Mouse (Mus musculus) CD4-positive helper T cell, adult 2 months (primary cell): ENCODE data around the gene Minar1.

ENCODE experiments used
- DNase-seq: peaks from one replicate; pipeline ENCODE4 v3.0.0-alpha.2; 2012; ENCODE audit warnings: low read depth, missing footprints, low spot score

Minar1 gene

DNA sequence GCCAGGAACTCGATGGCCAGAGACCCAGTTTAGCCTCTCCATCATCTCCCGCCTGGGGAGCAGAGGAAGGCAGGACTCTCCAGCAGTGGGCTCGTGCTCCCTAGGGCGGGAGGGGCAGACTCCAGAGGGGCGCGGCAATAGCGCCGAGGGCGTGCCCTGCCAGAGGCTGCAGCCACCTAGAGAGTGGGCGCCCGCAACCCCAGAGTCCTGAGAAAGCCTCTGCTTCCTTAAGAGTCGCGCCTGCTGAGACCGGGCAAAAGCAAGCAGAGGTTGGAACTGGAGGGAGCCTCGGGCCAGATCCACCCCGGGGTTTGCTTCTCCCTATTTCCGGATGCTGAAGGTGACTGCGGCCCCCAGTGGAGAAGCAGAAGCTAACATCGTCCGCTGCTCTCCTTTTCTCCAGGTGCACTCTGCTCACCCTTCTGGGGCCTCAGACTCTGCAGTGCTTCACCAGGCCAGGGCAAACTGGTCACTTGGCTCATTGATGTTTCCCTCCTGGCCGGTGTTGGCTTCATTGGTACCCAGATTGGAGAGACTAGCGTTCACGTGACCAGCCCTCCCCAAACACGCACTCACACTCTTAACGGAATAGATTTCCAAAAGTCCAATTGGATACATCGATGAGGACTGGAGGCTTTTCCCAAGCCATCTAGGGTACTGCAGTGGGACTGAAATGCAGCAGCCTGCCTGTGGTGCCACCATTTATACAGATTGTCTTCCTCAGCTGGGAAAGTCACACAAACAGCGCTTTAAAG, at the start of gene Minar1:
Gene Minar1, minus strand, starts transcription at position 120 of the 755 bp plus-strand sequence.
- no peak for DNase-seq

DNA sequence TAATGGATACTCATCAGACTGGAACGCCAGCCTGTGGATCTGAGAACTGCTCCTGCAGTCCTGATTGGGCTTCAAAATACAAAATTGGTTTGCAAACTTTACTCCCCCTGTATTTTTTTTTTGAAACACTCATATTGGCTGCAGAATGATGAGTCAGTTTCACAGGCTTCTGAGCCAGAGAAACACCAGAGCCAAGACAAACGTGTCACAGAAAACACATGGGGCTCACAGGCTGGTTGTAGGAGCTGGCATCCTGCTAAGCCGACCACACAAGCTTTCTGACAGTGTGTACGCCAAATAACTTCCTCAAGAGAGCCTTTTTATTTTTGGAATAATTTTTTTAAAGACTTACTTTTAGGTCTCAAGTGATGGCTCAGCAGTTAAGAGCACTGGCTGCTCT, 47.0 kb upstream of the Minar1 start:
- no peak for DNase-seq

DNA sequence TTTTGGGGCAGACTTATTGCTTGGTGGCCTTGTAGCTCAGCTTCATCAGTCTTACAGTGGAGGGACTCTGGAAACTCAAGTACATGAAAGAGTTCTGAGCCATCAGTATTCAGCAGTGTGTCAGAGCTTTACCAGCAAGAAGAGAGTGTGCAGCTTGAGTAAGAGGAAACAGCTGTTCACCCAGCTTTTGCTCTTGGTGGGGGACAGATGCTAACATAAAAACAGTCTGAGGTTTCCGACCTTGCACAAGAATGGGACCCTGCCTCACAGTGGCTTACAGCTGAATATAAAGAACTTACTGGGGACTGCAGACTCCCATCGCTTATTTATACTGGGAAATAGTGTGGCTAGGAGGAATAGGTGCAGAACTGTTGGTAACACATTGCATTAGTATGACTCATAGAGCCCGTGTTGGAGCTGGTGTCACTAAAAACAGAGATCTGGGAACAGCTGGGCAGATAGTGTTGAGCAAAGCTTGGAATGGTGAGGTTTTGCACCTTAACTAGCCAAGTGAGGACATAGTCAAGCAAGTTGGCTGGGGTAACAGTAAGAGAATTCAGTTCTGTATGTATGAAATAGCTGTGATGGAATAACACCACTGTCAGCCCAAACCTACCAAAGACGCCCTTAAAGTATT, 44.5 kb upstream of the Minar1 start:
- DNase-seq, result no peak

DNA sequence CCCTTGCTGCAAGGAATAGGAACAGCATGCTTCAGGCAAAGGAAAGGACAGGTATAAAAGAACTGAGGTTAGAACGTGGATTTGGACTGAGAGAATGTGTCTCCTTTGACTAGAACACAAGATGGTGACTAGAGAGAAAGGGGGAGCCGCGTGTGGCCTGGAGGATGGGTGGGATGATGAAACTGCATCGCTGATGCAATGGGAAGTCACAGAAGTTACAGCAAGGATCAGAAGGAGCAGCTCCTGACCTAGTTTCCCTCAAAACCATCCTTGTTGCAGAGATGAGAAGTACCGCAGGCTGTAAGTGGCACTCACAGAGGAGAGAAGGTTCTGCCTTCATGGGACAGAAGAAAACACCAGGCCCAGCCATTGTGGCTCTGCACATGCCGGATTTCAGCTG, 28.0 kb upstream of the Minar1 start:
- no peak for DNase-seq

DNA sequence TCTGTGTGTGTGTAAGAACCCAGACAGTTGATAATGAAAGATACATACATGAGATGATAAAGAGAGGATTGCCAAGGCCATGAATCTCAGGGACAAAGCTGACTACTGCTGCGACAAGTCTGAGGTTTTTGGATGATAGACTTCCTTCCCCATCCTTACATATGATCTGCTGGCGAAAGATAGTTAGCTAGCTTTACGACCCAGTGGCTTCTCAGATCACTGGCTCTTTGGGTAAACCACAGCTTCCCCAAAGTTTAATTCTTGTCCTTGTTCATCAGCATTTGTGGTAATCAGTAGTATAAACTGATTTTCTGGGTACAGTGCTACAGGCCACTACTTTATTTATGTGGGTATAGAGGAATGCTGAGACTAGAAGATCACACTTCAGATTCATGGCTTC, 14.5 kb upstream of the Minar1 start:
- DNase-seq, result no peak

DNA sequence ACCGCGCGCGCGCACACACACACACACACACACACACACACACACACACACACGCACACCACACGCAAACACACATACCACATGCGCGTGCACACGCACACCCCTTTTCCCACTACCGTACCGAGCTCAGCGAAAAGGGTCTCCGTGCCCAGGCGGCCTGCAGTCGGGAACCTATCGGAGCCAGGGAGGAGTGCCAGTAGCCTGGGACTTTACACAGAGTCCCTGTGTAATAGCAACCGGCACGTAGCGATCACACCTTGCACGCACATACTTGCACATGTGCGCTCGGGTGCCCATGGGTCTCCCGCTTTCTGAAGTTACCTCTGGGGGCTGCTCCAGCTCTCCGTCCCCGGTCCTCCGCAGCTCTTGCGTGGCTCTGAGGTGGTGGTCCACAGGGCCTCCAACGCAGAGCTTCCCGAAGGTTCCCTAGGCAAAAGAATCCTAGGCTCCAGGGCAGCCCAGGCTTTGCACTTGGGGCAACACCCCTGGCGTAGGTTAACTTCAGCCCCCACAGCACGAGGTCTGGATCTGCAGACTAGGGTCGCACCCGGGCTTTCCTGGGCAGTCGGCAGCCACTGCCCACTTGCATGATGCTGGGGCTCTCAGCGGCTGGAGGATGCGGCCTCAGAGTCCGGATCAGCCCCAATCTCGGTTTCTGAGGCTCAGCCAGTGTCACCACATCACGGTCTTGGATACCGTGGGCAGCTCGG, 474 bp downstream of the Minar1 start:
- no peak for DNase-seq

DNA sequence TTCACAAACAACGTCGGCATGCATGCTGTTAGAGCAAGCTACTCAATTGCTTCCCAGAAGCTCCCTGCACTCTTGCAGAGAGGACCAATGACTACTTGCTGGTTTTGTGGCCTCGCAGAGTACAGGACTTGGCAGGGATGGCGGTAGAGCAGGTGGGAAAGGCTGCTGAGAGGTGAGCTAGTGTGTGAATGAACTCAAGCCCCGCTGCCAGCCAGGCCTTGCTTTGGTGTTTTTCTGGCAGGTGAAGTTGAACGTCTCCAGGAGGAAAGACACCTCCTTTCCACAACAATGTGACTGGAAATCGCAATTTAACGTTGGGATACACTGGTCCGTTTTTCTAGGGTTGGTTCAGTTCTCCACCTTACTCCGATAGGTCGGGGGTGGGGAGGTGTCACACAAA, 1.2 kb downstream of the Minar1 start:
- no peak for DNase-seq

DNA sequence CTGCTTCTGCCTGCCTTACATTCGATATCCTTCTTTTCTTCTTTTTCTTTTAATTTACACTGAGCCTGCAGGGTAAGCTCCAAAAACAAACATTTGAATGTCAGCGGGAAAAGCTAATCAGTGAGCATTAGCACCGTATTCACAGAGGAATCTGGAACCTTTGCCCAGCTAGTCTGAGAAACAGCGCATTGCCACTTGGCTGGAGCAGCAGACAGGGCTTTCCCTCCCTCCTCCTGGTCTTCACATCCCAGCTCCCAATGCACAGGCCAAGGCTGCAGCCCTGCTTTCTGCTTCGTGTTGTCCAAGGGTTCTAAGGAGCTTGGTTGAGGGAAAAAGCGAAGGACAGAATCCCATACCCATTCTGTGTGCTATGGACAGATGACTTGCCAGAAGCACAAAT, 2.6 kb downstream of the Minar1 start:
- no peak for DNase-seq

DNA sequence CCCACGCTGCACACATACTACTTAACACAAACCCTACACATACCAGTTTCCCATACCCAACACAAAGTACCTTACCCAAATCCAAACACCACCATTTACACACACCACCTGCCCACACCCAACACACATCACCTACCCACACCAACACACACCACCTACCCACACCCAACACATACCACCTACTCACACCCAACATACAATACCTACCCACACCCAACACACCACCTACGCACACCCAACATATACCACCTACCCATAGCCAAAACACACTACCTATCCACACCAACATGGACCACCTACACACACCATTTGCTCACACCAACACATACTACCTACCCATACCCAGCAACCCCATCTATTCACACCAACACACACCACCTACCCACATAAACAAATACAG, 6.0 kb downstream of the Minar1 start:
- no peak for DNase-seq

DNA sequence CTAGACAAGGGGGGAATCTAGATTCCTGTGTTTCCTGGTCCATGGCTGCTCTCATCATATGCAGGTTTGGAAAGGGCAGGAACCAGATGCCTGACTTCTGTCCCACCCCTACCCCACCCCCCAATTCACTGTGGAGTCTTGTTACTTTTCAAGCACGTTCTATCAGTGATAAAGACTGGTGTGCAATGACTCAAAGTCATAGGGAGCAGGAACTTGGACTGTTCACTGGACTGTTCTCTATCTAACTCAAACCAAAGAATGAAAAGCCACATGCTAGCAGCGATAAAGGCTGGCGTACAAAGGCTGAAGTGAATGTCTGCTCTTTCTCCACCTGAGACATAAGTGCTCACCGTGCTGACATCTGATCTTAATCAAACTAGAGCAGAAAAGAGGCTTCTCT, 12.3 kb downstream of the Minar1 start:
- DNase-seq, result no peak

DNA sequence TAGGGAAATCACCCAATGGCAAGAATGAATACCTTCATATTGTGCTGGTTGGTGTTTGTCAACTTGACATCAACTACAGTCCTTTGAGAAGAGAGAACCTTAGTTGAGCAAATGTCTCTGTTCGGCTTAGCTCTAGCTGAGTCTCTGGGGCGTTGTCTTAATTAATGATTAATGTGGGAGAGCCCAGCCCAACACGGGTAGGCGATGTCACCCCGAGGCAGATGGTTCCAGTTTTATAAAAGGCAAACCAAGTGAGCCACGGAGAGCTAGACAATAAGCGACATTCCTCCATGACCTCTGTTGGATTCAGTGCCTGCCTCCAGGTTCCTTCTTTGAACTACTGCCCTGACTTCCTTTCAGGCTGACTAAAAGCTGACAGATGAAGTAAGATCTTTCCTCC, 15.6 kb downstream of the Minar1 start:
- DNase-seq, result no peak

DNA sequence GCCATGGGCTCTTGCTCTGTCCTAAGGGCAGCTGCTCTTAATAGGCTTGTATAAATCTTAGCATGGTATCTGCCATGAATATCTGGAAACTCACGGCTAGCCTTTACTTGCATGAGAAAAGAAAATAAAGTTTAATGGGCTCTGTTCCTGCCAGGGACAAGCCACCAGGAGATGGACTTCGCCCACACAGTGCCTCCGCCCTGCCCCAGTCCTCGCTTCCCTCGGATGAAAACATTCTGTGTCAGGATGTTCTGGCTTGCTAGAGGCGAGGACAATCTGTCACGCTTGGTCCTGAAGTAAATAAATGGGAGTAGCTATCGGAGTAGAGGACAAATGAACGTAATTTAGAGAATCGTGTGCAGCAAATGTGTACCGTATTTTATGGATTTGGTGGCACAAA, 16.7 kb downstream of the Minar1 start:
- no peak for DNase-seq

DNA sequence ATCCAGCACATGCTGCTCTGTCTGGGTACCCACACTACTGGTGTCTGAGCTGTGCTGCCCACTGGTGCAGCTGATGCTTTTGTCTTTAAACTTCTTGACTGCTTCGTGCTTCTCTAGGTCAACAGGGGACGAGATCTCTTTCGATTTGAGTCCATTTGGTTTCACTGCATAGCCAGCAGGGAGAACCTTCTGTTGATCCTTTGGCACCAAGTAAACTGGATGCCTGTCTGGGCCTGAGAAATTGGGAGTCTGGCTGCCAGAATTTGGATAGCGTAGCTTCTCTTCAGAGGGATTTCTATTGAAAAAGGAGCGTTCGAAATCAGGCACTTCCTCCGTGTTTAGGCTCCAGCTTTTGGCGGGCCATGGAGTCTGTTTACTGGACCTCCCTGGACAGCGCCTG, 21.0 kb downstream of the Minar1 start:
- no peak for DNase-seq

DNA sequence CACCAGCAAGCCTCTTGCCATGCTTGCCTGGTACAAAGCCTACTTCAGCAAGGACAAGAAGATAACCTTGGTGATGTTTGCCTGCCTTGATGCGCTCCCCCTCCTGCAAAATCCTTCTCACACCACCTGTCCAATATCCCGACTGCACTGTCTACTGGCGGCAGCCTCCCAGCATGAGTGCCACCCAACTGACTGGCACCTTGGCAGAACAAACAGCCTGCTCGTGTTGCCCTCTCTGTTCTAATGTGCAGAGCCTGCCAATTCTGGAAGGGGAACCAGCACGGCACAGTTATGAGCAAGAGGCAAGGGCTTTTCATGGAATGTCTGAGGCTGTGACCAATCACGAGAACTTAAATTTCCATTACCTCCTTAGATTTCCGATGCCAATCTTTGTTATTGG, 22.2 kb downstream of the Minar1 start:
- no peak for DNase-seq

DNA sequence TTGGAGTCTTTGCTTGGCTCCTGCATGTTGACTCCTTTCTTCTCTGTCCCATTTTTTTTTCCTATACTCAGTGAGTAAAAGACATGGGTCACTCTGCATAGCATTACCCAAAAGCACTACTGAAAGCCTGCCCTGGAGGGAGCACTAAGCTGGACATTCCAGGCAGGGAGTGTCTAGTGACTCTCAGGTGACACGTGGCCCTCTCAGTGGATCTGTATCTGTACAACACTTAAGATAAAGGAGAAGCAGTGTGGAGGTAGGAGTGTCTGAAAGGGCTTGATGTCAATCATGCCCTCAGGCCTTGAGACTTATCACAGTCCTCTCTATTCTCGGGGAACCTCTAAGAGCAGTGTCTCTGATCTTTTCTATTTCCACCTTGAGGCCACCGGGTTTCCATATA, 25.9 kb downstream of the Minar1 start:
- DNase-seq, result no peak

DNA sequence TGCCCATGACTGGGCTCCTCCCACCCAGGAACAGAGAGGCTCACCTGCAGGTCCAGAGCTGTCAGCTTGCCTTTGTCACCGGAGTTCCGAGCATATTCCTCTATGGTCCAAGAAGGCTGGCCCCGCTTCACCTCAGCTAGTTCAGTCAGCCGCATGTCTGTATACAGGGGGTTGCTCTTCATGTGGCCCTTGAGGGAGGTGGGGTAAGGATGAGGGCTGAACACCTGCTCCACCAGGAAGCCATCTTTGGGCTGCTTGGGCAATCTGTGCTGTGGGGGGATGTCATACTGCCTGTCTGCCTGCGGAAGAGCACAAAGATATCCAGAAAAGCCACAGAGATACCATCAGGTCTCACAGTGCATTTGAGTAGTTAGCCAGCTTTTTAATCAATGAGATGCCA, 26.5 kb downstream of the Minar1 start:
- DNase-seq, result no peak

DNA sequence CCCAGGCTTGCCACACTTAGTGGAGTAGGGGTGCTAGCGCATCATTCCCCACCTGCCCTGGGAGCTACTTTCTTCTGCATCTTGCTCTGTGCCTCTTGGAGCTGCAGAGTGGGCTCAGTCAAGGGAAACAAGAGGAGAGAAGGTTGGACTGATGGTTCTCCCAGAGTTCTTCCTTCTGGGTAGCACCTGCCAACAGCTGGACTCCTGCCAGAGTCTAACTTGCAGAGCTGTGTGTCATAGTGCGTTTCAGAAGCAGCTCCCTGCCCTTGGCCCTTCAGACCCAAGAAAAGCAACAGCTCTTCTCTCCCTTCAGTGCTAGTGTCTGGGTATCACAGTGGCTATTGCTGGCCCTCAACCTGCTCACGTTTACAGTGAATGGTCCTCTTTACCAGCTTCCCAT, 30.5 kb downstream of the Minar1 start:
- no peak for DNase-seq

DNA sequence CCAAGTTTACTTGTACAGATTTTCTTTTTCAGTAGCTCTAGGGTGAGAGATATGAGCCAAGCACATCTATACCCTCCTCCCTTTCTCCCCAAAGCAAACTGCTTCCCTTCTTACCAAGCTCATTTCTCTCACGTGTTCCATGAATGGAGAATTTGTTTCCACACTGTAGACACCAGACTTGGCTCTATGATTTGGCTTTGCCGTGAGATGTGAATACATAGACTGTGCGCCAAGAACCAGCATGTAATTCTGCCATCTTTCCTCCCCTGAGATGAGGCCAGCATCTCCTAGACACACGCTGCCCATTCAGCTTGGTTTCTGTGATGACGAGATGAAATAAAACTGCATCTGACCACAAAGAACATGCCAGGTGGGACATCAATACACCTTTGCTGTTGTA, 44.5 kb downstream of the Minar1 start:
- DNase-seq, result no peak

DNA sequence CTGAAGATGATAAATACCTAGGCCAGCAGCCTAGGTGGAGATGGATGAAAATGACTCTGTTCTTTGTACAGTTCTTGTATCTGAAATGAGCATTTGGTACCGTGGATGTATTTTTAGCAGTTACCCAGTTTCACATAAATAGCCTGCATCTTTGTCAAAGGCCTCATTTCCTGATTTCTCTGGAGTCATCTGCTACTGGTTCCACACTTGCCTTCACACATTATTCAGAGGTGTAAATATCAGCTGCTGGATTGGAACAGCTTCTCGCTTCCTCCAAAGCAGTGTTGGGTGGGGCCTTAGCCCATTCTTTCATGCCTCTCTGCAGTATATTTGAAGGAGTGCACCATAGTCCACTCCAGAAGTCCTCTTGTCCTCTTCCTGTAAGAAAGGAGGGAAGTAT, 70.3 kb downstream of the Minar1 start:
- DNase-seq, result no peak
